Mouse (Mus musculus) hindbrain, embryonic 14.5 days (tissue): ENCODE data around the gene Pilra. TPM values are rescaled to one million over a fixed set of nuclear protein-coding genes. Genes with fewer than 3 reads are reported as not detected.
"Not testable (repeated sequence)": the region's sequence is repeated elsewhere in the genome, so short reads cannot be mapped to it uniquely, and the experiment has no call there.

ENCODE experiments used
- ATAC-seq: fragments of 200-750 bp; cut with Nextera tagmentation; 2 replicates; pipeline ENCODE4 v1.8.0; 2017; ENCODE audit warnings: moderate number of reproducible peaks, mild to moderate bottlenecking, moderate TSS enrichment, moderate library complexity; ENCODE audit not compliant: low FRiP score
- DNase-seq: peaks from one replicate; pipeline ENCODE4 v3.0.0-alpha.2; 2015; ENCODE audit warnings: low spot score
- H3K27ac ChIP-seq: fragments of 300-500 bp; sonication (generic); 2 replicates; pipeline ENCODE4 v1.5.1; 2014; ENCODE audit warnings: mild to moderate bottlenecking, moderate library complexity
- H3K27me3 ChIP-seq: fragments of 300-500 bp; sonication (generic); 2 replicates; pipeline ENCODE4 v1.6.1; 2014; ENCODE audit warnings: mild to moderate bottlenecking, low read length, mixed read lengths; ENCODE audit not compliant: control insufficient read depth, insufficient read depth
- H3K36me3 ChIP-seq: fragments of 300-500 bp; sonication (generic); replicated peaks from 2 replicates; pipeline ENCODE4 v1.6.1; 2014; ENCODE audit not compliant: control insufficient read depth, insufficient read depth
- H3K4me1 ChIP-seq: fragments of 300-500 bp; sonication (generic); replicated peaks from 2 replicates; pipeline ENCODE4 v1.6.1; 2014; ENCODE audit warnings: antibody characterized with exemption, low read length, mixed read lengths; ENCODE audit not compliant: control insufficient read depth, insufficient read depth
- H3K4me2 ChIP-seq: fragments of 300-500 bp; sonication (generic); replicated peaks from 2 replicates; pipeline ENCODE4 v1.6.1; 2014; ENCODE audit warnings: mild to moderate bottlenecking, moderate library complexity
- H3K4me3 ChIP-seq: fragments of 300-500 bp; sonication (generic); replicated peaks from 2 replicates; pipeline ENCODE4 v1.5.1; 2014; ENCODE audit warnings: mild to moderate bottlenecking, low read length
- H3K9ac ChIP-seq: fragments of 300-500 bp; sonication (generic); 2 replicates; pipeline ENCODE4 v1.6.1; 2014
- H3K9me3 ChIP-seq: fragments of 300-500 bp; sonication (generic); 2 replicates; pipeline ENCODE4 v1.6.1; 2016; ENCODE audit warnings: low read length; ENCODE audit not compliant: control insufficient read depth
- WGBS: fragments of 180-500 bp; shearing (Covaris S2); extraction: QIAGEN DNeasy Blood & Tissue Kit; methylation state at CpG from one replicate; pipeline ENCODE4 v1.1.7; 2014; 5-methylcytosine and 5-hydroxymethylcytosine counted together
- polyA plus RNA-seq: library from polyadenylated mRNA; unstranded; fragments of >200 nt; fragmentation: Nextera tagmentation; extraction: Ambion mirVana; gene quantifications from 2 replicates; pipeline ENCODE4 v1.2.1, GENCODE M21; 2014

The Pilra gene
- polyA plus RNA-seq, 1 experiment from 2014 or later: 0.62 TPM

DNA sequence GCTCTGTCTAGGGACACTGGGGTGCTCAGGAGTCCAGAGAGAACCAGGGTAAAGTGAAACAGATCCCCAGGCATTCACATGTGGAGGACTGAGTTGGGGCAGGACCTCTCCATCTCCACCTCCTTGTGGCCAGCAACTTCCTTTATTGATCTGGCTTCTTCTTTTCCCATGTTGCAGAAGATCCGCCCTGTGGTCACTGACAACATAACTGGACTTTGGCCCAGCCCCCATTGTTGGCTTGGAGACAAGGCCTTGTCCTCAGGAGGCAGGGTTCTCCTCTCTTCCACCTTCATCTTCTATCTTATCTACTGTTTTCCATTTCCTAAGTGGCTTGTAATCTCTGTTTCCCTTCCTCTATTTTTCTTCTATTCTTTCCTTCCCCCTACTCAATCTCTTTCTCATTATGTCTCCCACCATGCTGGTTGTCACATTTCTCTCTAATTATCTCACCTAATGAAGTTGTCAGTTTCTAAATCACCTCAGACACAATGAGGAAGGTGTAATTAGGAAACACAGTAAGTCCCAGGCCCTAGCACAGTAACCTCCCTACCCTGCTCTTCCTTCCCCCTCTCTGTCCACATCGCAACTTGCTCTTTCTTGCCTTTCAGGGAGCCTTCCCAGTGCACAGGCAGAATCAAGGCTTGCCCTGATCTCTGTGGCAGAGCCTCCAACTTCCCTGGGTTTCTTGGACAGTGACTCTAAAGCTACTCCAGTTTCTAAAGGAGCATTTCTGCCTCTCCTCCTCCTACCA lies 22.1 kb upstream of the Pilra start, which contains the start of gene Pilrb1:
Gene Pilrb1, minus strand, starts transcription at position 147 of the 751 bp plus-strand sequence.
- H3K4me1 ChIP-seq, ATAC-seq, H3K27ac ChIP-seq, H3K36me3 ChIP-seq, H3K27me3 ChIP-seq, H3K4me3 ChIP-seq, H3K9ac ChIP-seq, DNase-seq, H3K4me2 ChIP-seq, H3K9me3 ChIP-seq: not testable (repeated sequence)
- WGBS: 75% methylated on average over 1 of the region's 2 CpGs

DNA sequence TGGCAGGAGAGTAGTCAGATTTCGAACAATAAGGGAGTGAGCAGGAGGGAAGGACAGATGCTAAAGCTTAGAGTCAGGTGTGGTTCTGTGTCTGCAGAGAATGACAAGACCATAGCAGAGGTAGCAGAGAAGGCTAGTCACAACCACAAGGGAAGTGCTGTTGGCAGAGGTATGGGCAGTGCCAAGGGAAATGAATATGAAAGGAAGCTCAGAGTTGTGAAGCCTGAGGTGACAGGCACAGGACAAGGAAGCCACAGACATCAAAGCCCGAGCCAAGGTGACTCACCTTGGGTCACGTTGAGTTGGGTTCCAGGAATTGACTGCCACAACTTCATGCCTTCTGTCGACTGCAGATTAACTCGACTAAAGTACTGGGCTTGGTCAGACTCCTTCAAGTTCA lies 20.8 kb upstream of the Pilra start:
- ATAC-seq, H3K9ac ChIP-seq, H3K4me2 ChIP-seq, H3K9me3 ChIP-seq, H3K27ac ChIP-seq, H3K4me1 ChIP-seq, DNase-seq, H3K36me3 ChIP-seq, H3K4me3 ChIP-seq, H3K27me3 ChIP-seq: not testable (repeated sequence)
- WGBS: 81% methylated on average over 4 of the region's 5 CpGs

DNA sequence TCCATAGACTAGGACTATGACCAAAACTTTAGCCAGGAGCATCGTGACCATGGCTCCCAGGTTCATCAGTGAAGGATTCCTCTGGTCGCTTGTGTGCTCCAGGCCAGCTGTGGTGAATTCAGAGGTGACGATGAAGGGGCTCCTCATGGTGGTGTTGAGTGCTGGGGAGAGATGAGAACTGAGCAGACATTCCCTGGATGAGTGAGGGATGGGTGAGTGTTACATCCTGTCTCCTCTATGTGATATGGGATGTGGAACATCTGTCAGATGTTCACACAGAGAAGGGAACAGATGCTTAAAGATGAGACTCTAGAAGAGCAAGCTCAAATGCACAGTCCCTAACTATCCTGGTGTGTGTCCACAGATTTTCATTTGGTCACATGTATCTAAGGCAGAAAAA lies 18.8 kb upstream of the Pilra start:
- not testable (repeated sequence) for H3K4me3 ChIP-seq, DNase-seq, H3K36me3 ChIP-seq, H3K4me1 ChIP-seq, H3K9me3 ChIP-seq, ATAC-seq, H3K27me3 ChIP-seq, H3K9ac ChIP-seq, H3K27ac ChIP-seq, H3K4me2 ChIP-seq
- WGBS: 86% methylated on average over 3 of the region's 3 CpGs

DNA sequence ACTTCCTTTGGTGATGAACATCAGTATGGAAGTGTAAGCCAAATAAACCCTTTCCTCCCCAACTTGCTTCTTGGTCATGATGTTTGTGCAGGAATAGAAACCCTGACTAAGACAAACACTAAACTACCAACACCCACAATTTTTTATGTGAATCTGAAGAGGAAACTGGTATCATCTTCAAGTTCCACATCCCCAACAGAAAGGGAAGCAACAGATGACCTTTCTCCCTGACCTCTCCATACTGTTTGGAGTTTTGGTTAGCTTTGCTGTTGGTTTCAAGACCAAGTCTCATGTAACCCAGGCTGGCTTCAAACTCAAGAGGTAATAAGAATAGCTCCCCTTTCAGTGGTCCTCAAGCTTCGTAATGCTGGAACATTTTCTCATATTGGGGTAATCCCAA lies 14.2 kb upstream of the Pilra start:
- not testable (repeated sequence) for H3K27ac ChIP-seq, H3K9me3 ChIP-seq, H3K4me1 ChIP-seq, DNase-seq, H3K4me3 ChIP-seq, H3K9ac ChIP-seq, H3K36me3 ChIP-seq, H3K4me2 ChIP-seq, H3K27me3 ChIP-seq, ATAC-seq
- 90% methylated on average over 1 of the region's 1 CpGs for WGBS

DNA sequence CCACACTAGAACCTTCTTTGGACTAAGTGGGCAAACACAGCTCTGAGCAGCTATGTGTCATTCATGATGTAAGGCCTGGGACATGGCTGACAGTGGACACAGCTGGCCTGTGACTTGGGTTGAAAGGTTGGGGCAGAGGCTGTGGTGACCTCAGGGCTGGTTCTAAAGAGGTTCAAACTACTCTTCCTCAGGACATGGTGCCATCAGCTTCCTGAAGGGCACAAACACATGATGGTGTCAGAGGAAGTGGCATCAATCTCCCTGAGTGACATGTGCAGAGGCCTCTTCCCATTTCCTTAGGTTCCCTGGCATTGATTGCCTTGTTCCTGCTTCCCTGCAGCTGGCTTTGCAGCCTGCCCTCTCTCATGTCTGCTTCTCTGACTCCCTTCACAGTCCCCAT lies 1.0 kb upstream of the Pilra start:
- not testable (repeated sequence) for H3K9me3 ChIP-seq, H3K4me2 ChIP-seq, H3K9ac ChIP-seq, H3K4me3 ChIP-seq, H3K27me3 ChIP-seq, H3K36me3 ChIP-seq, DNase-seq, H3K27ac ChIP-seq, H3K4me1 ChIP-seq, ATAC-seq

DNA sequence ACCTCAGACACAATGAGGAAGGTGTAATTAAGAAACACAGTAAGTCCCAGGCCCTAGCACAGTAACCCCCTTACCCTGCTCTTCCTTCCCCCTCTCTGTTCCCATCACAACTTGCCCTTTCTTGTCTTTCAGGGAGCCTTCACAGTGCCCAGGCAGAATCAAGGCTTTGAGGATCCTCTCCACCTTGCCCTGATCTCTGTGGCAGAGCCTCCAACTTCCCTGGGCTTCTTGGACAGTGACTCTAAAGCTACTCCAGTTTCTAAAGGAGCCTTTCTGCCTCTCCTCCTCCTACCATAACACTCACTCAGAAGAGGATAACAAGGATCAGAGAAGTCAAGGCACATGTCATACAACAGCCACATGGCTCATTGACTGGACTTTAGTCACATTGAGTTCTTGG lies 530 bp upstream of the Pilra start:
- no peak overlapping the region for H3K9ac ChIP-seq
- ATAC-seq: no peak
- DNase-seq: no peak
- H3K36me3 ChIP-seq: no peaks in the 10 kb centered on the region
- no peak overlapping the region for H3K27ac ChIP-seq
- no peaks in the 10 kb centered on the region for H3K27me3 ChIP-seq
- no peak overlapping the region for H3K4me2 ChIP-seq
- no peaks in the 10 kb centered on the region for H3K9me3 ChIP-seq
- no peak overlapping the region for H3K4me3 ChIP-seq
- H3K4me1 ChIP-seq: no peaks in the 10 kb centered on the region

DNA sequence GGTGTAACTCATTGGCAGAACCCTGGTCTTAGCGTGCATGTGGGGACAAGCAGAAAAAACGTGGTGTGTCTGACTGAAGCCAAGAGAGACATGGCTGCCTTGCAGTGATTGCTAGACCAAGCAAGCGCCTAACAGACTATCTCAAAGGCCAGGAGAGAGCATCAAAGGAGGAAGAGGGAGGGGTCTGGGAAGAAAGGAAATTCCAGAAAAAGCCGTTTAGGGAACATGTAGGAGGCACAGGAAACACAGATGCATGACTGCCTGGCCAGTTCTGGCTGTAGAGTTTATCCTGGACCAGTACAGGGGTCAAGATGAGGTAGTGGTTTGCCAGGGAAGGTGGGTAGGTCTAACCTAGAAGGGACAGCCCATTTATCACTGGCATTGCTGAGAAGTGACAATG lies 2.6 kb downstream of the Pilra start:
- Histone ChIP-seq H3K9me3 (no peaks in the 10 kb centered on the region), H3K36me3 (no peaks in the 10 kb centered on the region), H3K4me1 (no peaks in the 10 kb centered on the region), H3K27me3 (no peaks in the 10 kb centered on the region), H3K4me2 (no peak overlapping the region), H3K4me3 (no peak overlapping the region), H3K27ac (no peak overlapping the region), H3K9ac (no peak overlapping the region)
- ATAC-seq: no peak
- 69% methylated on average over 4 of the region's 4 CpGs for WGBS
- no peak for DNase-seq

DNA sequence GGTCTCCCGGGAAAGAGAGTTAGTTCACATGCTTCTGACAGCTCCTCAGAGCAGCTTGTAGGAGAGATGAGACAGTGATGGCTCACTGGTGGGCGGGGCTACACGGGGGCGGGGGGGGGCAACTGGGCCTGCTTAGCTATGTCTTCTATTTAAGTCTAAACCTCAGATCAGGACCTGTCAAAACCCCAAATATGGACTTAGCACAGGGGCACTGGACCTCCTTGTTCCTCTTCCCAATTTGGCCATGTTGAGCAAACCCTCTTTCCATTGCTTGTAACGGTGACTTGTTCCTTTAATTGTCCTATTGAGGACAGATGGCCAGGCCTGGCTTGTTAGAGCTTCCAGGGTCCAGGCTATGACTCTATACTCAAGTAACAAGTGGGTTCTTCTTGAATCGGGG lies 4.6 kb downstream of the Pilra start:
- Histone ChIP-seq H3K27ac (no peak overlapping the region), H3K4me3 (no peak overlapping the region), H3K4me2 (no peak overlapping the region), H3K27me3 (no peaks in the 10 kb centered on the region), H3K9ac (no peak overlapping the region), H3K4me1 (no peaks in the 10 kb centered on the region), H3K36me3 (no peaks in the 10 kb centered on the region), H3K9me3 (no peaks in the 10 kb centered on the region)
- no peak for ATAC-seq
- WGBS: 81% methylated on average over 6 of the region's 6 CpGs
- DNase-seq: no peak

DNA sequence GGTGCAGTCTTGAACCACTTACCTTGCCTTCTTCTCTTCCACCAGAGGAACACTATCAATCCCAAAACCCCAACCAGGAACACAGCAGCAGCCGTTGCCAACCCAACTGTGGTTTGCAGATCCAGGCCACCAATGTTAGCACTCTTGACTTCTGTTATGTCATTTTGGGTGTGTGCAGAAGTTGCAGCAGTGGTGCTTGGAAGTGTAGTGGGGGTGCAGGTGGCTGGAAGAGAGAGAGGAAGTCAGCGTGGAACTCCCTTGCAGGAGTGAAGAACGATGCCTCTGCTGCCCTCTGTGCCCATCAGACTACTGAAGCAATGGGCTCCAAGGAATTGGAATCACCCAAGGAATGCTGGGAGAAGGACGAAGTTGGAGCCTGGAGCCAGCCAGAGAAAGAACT lies 5.0 kb downstream of the Pilra start:
- H3K27me3 ChIP-seq: no peaks in the 10 kb centered on the region
- no peaks in the 10 kb centered on the region for H3K36me3 ChIP-seq
- no peak for DNase-seq
- no peaks in the 10 kb centered on the region for H3K4me1 ChIP-seq
- no peak overlapping the region for H3K9ac ChIP-seq
- ATAC-seq: no peak
- no peak overlapping the region for H3K27ac ChIP-seq
- H3K4me2 ChIP-seq: no peak overlapping the region
- no peak overlapping the region for H3K4me3 ChIP-seq
- H3K9me3 ChIP-seq: no peaks in the 10 kb centered on the region
- WGBS: 89% methylated on average over 4 of the region's 4 CpGs

DNA sequence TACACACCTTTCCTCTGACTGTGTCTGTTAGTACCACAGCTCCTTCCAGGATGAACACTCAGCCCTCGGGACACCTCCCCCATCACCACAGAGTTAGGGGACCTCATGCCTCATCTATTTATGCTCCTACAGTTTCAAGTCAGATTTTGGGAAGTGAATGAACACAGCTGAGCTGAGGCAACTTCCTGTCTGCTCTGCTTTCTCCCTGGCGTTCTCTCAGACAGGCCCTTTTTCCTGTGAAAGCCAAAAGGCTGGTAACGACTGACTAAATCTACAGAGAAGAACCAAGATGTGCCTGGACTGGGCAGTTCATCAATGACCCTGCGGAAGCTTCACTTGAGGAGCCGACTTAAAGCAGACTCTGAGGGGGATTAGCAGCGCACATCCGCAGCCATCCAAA lies 5.8 kb downstream of the Pilra start:
- 83% methylated on average over 7 of the region's 7 CpGs for WGBS
- H3K9me3 ChIP-seq: no peaks in the 10 kb centered on the region
- no peaks in the 10 kb centered on the region for H3K27me3 ChIP-seq
- H3K4me1 ChIP-seq: no peaks in the 10 kb centered on the region
- DNase-seq (no peak), ATAC-seq (no peak)
- no peaks in the 10 kb centered on the region for H3K36me3 ChIP-seq
- no peak overlapping the region for H3K4me2 ChIP-seq
- H3K9ac ChIP-seq: no peak overlapping the region
- H3K4me3 ChIP-seq: no peak overlapping the region
- no peak overlapping the region for H3K27ac ChIP-seq
